8 mouse cellular contexts compared by ENCODE assay signal in genomic region chr4:155143871-155144502, GRCm38 (mm10). TPM values are rescaled to one million over a fixed set of nuclear protein-coding genes. Genes with fewer than 3 reads are reported as not detected.
A peak's percentile ranks its signal among the peaks of the same experiment; 100 is the strongest.
DNase-seq lines count a peak whose midpoint lies in the region; ATAC-seq lines count a peak whose summit lies in the region.

No protein-coding gene starts in this region.

- ATAC-seq in hematopoietic stem cell, adult 5-6 weeks (replicated peaks in 1 of 2; ENCODE audit: insufficient read depth in 1 of 2, low FRiP score in 2 of 2, low TSS enrichment in 1 of 2, low read depth in 1 of 2, poor library complexity in 2 of 2, severe bottlenecking in 2 of 2): peak; percentile 72 to 87

- peak; percentile 41 to 61 for DNase-seq in left cerebral cortex, adult 18-20 months (ENCODE audit: low spot score in 2 of 2)
- DNase-seq in left cerebral cortex, adult 11 months (ENCODE audit: low spot score): no peak
- peak; percentile 68 to 74 for DNase-seq in frontal cortex, postnatal 10 days (ENCODE audit: low spot score in 2 of 2)
- peak; percentile 75 to 83 for DNase-seq in layer of hippocampus, postnatal 14 days (ENCODE audit: low spot score in 2 of 2)
- peak; percentile 71 for DNase-seq in lung, postnatal 25 days (ENCODE audit: low spot score)
- peak; percentile 54 for DNase-seq in right cerebral cortex, postnatal 14 days
- no peak for DNase-seq in thymus, postnatal 10 days (ENCODE audit: low spot score in 2 of 2)

RNA-seq across cellular contexts. Expression of gene Morn1, which starts 57.6 kb away (rescaled TPM):
- total RNA-seq in left cerebral cortex, adult 18-20 months (2021): 10 to 100 TPM in 1 of 2 experiments, 1 to 10 TPM in 1; 9.0 to 10.4 TPM
- 4.6 and 8.6 TPM in 2 replicates for total RNA-seq in hematopoietic stem cell, adult 5-6 weeks (2017)
- 10 to 100 TPM; 13.5 to 14.1 TPM for total RNA-seq in layer of hippocampus, postnatal 14 days (2021)

RNA-seq across cellular contexts. Expression of gene Rer1, which starts 57.8 kb away (rescaled TPM):
- total RNA-seq in left cerebral cortex, adult 18-20 months (2021): 10 to 100 TPM; 64.6 to 64.7 TPM
- total RNA-seq in hematopoietic stem cell, adult 5-6 weeks (2017): 113 and 117 TPM in 2 replicates
- 10 to 100 TPM; 60.7 to 66.3 TPM for total RNA-seq in layer of hippocampus, postnatal 14 days (2021)

Comparison
In these comparisons a context has a peak if more than half of its experiments do, and no peak if none do; other contexts are left out.
1. DNase-seq: peak in left cerebral cortex, adult 18-20 months (2 of 2), frontal cortex, postnatal 10 days (2 of 2), layer of hippocampus, postnatal 14 days (2 of 2), lung, postnatal 25 days (single experiment) and right cerebral cortex, postnatal 14 days (single experiment); none in left cerebral cortex, adult 11 months (single experiment) and thymus, postnatal 10 days (0 of 2).